Mouse (Mus musculus): ENCODE results near the gene Slc35b1. TPM values are rescaled to one million over a fixed set of nuclear protein-coding genes. Genes with fewer than 3 reads are reported as not detected.

The Slc35b1 gene
- total RNA-seq, 2 experiments from 2014 or later: 32.0 to 37.3 TPM

GRCm38 (mm10) chr11:95432194-95432593, 47.7 kb downstream of the Slc35b1 start:
- peak in 1 of 2 experiments; percentile 47 for DNase-seq

Other genes starting within 250 kb of the Slc35b1 start
- gene Dlx4, start 238.4 kb upstream of the Slc35b1 start, total RNA-seq (2021): under 1 TPM in 1 of 2 experiments, not detected in 1; 0.18 TPM
- not detected for gene Tac4, start 123.2 kb upstream of the Slc35b1 start, total RNA-seq (2021)
- 10 to 100 TPM; 25.7 to 30.8 TPM for gene Kat7, start 74.4 kb upstream of the Slc35b1 start, total RNA-seq (2021)
- 1 to 10 TPM; 6.6 to 7.0 TPM for gene Fam117a, start 47.7 kb upstream of the Slc35b1 start, total RNA-seq (2021)
- 100 to 1,000 TPM; 159 to 164 TPM for gene Spop, start 29.4 kb downstream of the Slc35b1 start, total RNA-seq (2021)
- under 1 TPM; 0.47 to 0.64 TPM for gene Nxph3, start 129.9 kb downstream of the Slc35b1 start, total RNA-seq (2021)
- gene Ngfr, start 203.0 kb downstream of the Slc35b1 start, total RNA-seq (2021): under 1 TPM; 0.37 to 0.64 TPM